Mouse (Mus musculus): ENCODE measurements around the gene Olfm4. TPM values are rescaled to one million over a fixed set of nuclear protein-coding genes. Genes with fewer than 3 reads are reported as not detected.

The Olfm4 gene
- total and polyA plus RNA-seq, 2 experiments = 0.09 TPM; not detected in 1

GRCm38 (mm10) chr14:80062896-80063295 is 79.0 kb downstream of the Olfm4 start:
- Histone ChIP-seq H3K27me3 (ENCODE audit: control insufficient read depth, insufficient read depth, low read length) (no peaks in the 10 kb centered on the region), H3K9ac (ENCODE audit: low read depth, low read length) (no peak overlapping the region), H3K4me3 (ENCODE audit: insufficient read depth, low read depth, low read length) (no peak overlapping the region), H3K79me2 (ENCODE audit: control insufficient read depth, insufficient read depth, low read length) (no peaks in the 10 kb centered on the region), H3K27ac (replicated peaks; ENCODE audit: insufficient read depth, low read depth, low read length) (no peak overlapping the region), H3K4me1 (ENCODE audit: control insufficient read depth, insufficient read depth, low read length) (no peaks in the 10 kb centered on the region), H3K36me3 (ENCODE audit: control insufficient read depth, insufficient read depth, low read length) (no peaks in the 10 kb centered on the region)
- no peak for TF ChIP-seq CTCF (IDR thresholded peaks at IDR 0.05; ENCODE audit: low read depth, low read length)
- no peak for TF ChIP-seq POLR2A (IDR thresholded peaks at IDR 0.05; ENCODE audit: extremely low read depth, insufficient read depth, low read length)
- WGBS = 83% methylated on average over 9 of the region's 9 CpGs
- no peak for DNase-seq (ENCODE audit: extremely low read depth, low read depth, low spot score)

DNA sequence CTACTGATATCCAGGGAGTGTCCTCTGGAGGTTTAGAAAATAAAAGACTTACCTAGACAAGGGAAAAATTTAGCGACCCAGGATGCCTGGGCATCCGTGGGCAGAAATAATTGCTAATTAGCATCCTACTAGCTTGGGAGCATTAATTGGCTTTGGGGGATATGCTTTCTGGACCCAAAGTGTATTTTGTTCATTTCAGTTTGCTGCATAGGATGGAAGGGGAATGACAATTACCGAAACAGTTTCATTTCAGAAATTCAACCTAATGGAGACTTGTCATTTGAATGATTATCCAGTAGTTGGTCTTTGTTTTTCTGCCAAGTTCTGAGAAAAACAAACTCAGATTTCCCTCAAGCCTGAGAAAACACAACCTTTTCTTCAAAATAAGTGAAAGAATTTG is 86.7 kb downstream of the Olfm4 start:
- Histone ChIP-seq H3K4me3 (ENCODE audit: insufficient read depth, low read depth, low read length) (no peak overlapping the region), H3K9ac (ENCODE audit: low read depth, low read length) (no peak overlapping the region), H3K27me3 (ENCODE audit: control insufficient read depth, insufficient read depth, low read length) (no peaks in the 10 kb centered on the region), H3K36me3 (ENCODE audit: control insufficient read depth, insufficient read depth, low read length) (no peaks in the 10 kb centered on the region), H3K27ac (replicated peaks; ENCODE audit: insufficient read depth, low read depth, low read length) (no peak overlapping the region), H3K79me2 (ENCODE audit: control insufficient read depth, insufficient read depth, low read length) (no peaks in the 10 kb centered on the region), H3K4me1 (ENCODE audit: control insufficient read depth, insufficient read depth, low read length) (no peaks in the 10 kb centered on the region)
- DNase-seq (ENCODE audit: extremely low read depth, low read depth, low spot score) = no peak
- TF ChIP-seq CTCF (IDR thresholded peaks at IDR 0.05; ENCODE audit: low read depth, low read length) (no peak), POLR2A (IDR thresholded peaks at IDR 0.05; ENCODE audit: extremely low read depth, insufficient read depth, low read length) (no peak)
- 86% methylated on average over 3 of the region's 3 CpGs for WGBS

Other genes with a start within 250 kb of the Olfm4 start
- gene Pcdh8, start 212.8 kb upstream of the Olfm4 start, total RNA-seq (2014; rRNA removed) = not detected in 2 replicates
- gene Pcdh8, start 212.8 kb upstream of the Olfm4 start, polyA plus RNA-seq (2012; rRNA removed) = not detected in 2 replicates

Measured in liver, adult 2 months (tissue).